Mouse (Mus musculus) brain, adult 10 weeks (tissue): ENCODE data around the gene Mtmr3. TPM values are rescaled to one million over a fixed set of nuclear protein-coding genes. Genes with fewer than 3 reads are reported as not detected.

Source experiments
- polyA plus RNA-seq: library from polyadenylated mRNA; stranded (reverse); fragments of 350-450 nt; fragmentation: Illumina TruSeq; extraction: RNeasy Lipid Tissue Mini Kit (QIAGEN cat#74804); gene quantifications from one replicate; pipeline ENCODE4 v1.2.3, GENCODE M21; 2015; ENCODE audit warnings: low read depth, low replicate concordance

Gene Mtmr3
- 46.6 TPM for polyA plus RNA-seq

GRCm38 (mm10) chr11:4594608-4595500 lies at the start of gene Mtmr3:
Gene Mtmr3 (minus strand): TSS chr11:4594863.

GRCm38 (mm10) chr11:4637534-4638234 lies 43.0 kb upstream of the Mtmr3 start, which contains the start of gene Ascc2:
Gene Ascc2 (plus strand): TSS chr11:4637747.

GRCm38 (mm10) chr11:4620017-4620485 lies 25.4 kb upstream of the Mtmr3 start, which contains the start of gene Gm11032:
Gene Gm11032 (plus strand): TSS chr11:4620067.

GRCm38 (mm10) chr11:4440978-4441377 lies 153.7 kb downstream of the Mtmr3 start, which contains the start of gene Hormad2:
Gene Hormad2 (minus strand): TSS chr11:4441105.

Other genes starting within 250 kb of the Mtmr3 start
- gene Hormad2, start 153.8 kb downstream of the Mtmr3 start, polyA plus RNA-seq: not detected
- gene Gm11032, start 25.2 kb upstream of the Mtmr3 start, polyA plus RNA-seq: not detected
- 16.6 TPM for gene Ascc2, start 42.9 kb upstream of the Mtmr3 start, polyA plus RNA-seq
- 897 TPM for gene Uqcr10, start 109.5 kb upstream of the Mtmr3 start, polyA plus RNA-seq
- gene Zmat5, start 109.8 kb upstream of the Mtmr3 start, polyA plus RNA-seq: 50.6 TPM
- 49.2 TPM for gene Cabp7, start 151.9 kb upstream of the Mtmr3 start, polyA plus RNA-seq